Mouse (Mus musculus): Measurements from ENCODE around the gene Foxi1.

Foxi1 gene

GRCm38 (mm10) chr11:34158916-34159315 is 49.0 kb downstream of the Foxi1 start:
- no peak for DNase-seq (ENCODE audit: low read depth, low spot score)

GRCm38 (mm10) chr11:34155235-34155634 is 52.7 kb downstream of the Foxi1 start:
- no peak for DNase-seq (ENCODE audit: low read depth, low spot score)

All from CD4-positive, CD25-positive, alpha-beta regulatory T cell, adult 2 months (primary cell).